In the genomic region with DNA sequence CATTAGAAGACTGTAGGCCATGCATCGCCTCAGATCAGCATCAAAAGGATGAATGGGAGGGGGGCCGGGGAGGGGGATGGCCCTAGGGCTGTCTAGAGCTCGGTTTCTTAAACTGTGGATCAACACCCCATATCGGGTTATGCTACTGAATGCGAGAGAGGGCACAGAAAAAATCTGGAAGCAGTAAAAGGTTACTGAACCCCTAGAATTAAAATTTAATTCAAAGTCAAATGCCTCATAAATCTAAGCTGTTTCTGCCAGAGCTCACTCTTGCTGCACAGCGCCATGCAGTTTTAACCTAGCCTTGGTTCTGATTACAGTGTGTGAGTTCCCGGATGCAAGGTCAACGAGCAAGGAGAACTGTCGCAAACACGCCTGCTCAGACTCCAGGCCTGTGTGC, we compare ENCODE assay signal across 9 mouse cellular contexts. TPM values are rescaled to one million over a fixed set of nuclear protein-coding genes. Genes with fewer than 3 reads are reported as not detected.
DNase-seq lines count a peak whose midpoint lies in the region; ATAC-seq lines count a peak whose summit lies in the region.
"Had no signal": no experiment of that assay in that cellular context is flagged by ENCODE, and none has a peak within 500 bp of the region (broad histone marks: within the 10 kb centered on the region; RNA-seq: fewer than 3 reads in every experiment).

No protein-coding gene starts in this region.

- H3K36me3 ChIP-seq in midbrain, embryonic 16.5 days (ENCODE audit: control insufficient read depth, insufficient read depth, low read length): no peaks in the 10 kb centered on the region
- H3K36me3 ChIP-seq in midbrain, embryonic 10.5 days: no peaks in the 10 kb centered on the region

- ATAC-seq in midbrain, embryonic 16.5 days: no peak
- no peak for ATAC-seq in erythroblast, adult 5-6 weeks (replicated peaks; ENCODE audit: low FRiP score, poor library complexity, severe bottlenecking)
- ATAC-seq: Patski had no signal

- H3K4me3 ChIP-seq in midbrain, embryonic 16.5 days (ENCODE audit: low read depth, low read length): no peak overlapping the region
- H3K4me3 ChIP-seq in midbrain, embryonic 10.5 days: no peak overlapping the region

- DNase-seq in midbrain, embryonic 10.5 days (ENCODE audit: low spot score): no peak
- peak; percentile 37 for DNase-seq in embryo, embryonic 11.5 days (ENCODE audit: low read depth, low spot score)
- peak; percentile 51 for DNase-seq in kidney, postnatal 10 days
- no peak for DNase-seq in layer of hippocampus, postnatal 10 days (ENCODE audit: low spot score in 2 of 2)
- DNase-seq in heart, postnatal 4 days: no peak
- DNase-seq: cerebellum, adult 9-11 months had no signal

- WGBS in midbrain, embryonic 16.5 days: 47% methylated on average over 10 of the region's 10 CpGs
- WGBS in midbrain, embryonic 10.5 days: 67% methylated on average over 10 of the region's 10 CpGs

- H3K27me3 ChIP-seq in midbrain, embryonic 16.5 days (ENCODE audit: control insufficient read depth, insufficient read depth, low read depth, low read length): no peaks in the 10 kb centered on the region
- H3K27me3 ChIP-seq in midbrain, embryonic 10.5 days (ENCODE audit: low read depth, poor library complexity, severe bottlenecking): no peaks in the 10 kb centered on the region
- H3K27me3 ChIP-seq: Patski had no signal

- peak overlapping the region; percentile 14; the same call in 1 of the 2 replicates for H3K9ac ChIP-seq in midbrain, embryonic 16.5 days (ENCODE audit: low read depth, low read length)

- no peaks in the 10 kb centered on the region for H3K4me1 ChIP-seq in midbrain, embryonic 16.5 days (ENCODE audit: control insufficient read depth, insufficient read depth, low read length)
- no peaks in the 10 kb centered on the region for H3K4me1 ChIP-seq in midbrain, embryonic 10.5 days

- H3K4me2 ChIP-seq in midbrain, embryonic 16.5 days (ENCODE audit: low read length): no peak overlapping the region

- no peak overlapping the region for H3K27ac ChIP-seq in midbrain, embryonic 16.5 days (ENCODE audit: low read length)
- H3K27ac ChIP-seq in midbrain, embryonic 10.5 days (replicated peaks): no peak overlapping the region

- H3K9me3 ChIP-seq in midbrain, embryonic 16.5 days (replicated peaks; ENCODE audit: control insufficient read depth, low read length, poor library complexity, severe bottlenecking): no peaks in the 10 kb centered on the region
- no peaks in the 10 kb centered on the region for H3K9me3 ChIP-seq in midbrain, embryonic 10.5 days (replicated peaks)

RNA-seq across cellular contexts. Expression of a gene that starts 34.3 kb away (rescaled TPM):
- 20.6 and 21.7 TPM in 2 replicates for polyA plus RNA-seq in midbrain, embryonic 16.5 days (2015; fragmentation: Nextera tagmentation; extraction: Ambion mirVana)
- polyA plus RNA-seq in midbrain, embryonic 10.5 days (2016; fragmentation: Nextera tagmentation; extraction: Ambion mirVana): 16.4 and 20.4 TPM in 2 replicates
- 17.7 and 30.5 TPM in 2 replicates for total RNA-seq in erythroblast, adult 5-6 weeks (2015; ENCODE audit: low replicate concordance)
- total RNA-seq in erythroblast, adult 5-6 weeks (2017; ENCODE audit: low replicate concordance): 26.1 and 27.6 TPM in 2 replicates
- 1 to 10 TPM; 7.7 to 9.1 TPM for total RNA-seq in layer of hippocampus, postnatal 10 days (2021)
- 1 to 10 TPM; 5.3 to 7.4 TPM for total RNA-seq in heart, postnatal 4 days (2021)

Comparison
In these comparisons a context has a peak if more than half of its experiments do, and no peak if none do; other contexts are left out.
1. DNase-seq: peak in embryo, embryonic 11.5 days (single experiment) and kidney, postnatal 10 days (single experiment); none in midbrain, embryonic 10.5 days (single experiment), layer of hippocampus, postnatal 10 days (0 of 2) and heart, postnatal 4 days (single experiment).